Mouse (Mus musculus): ENCODE measurements around the gene Brd3.

DNA sequence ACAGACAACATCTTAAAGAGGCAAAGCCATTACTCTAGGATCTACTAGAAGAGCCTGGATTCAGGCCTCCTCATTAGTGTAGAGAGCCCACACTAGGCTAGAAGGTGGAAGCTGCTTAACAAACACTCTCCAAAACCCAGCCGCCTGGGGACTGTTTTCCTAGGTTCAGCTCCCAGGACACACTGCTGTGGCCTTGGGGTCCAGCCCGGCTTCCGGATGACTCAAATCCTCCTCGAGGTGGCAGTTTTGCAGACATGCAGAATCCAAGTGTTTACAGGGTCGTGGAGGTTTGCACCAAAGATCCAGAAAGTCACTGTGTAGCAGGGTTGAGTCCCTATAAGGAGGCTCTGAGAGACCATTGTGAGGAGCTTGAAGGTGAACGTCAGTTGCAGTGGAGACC lies 49.5 kb upstream of the Brd3 start:
- TF ChIP-seq GATA1 (IDR thresholded peaks at IDR 0.05; ENCODE audit: borderline replicate concordance, low read length) (no peak), FLI1 (IDR thresholded peaks at IDR 0.05; ENCODE audit: low read length) (no peak)
